Mouse (Mus musculus): ENCODE data around the gene Rpl41.

Gene Rpl41

DNA sequence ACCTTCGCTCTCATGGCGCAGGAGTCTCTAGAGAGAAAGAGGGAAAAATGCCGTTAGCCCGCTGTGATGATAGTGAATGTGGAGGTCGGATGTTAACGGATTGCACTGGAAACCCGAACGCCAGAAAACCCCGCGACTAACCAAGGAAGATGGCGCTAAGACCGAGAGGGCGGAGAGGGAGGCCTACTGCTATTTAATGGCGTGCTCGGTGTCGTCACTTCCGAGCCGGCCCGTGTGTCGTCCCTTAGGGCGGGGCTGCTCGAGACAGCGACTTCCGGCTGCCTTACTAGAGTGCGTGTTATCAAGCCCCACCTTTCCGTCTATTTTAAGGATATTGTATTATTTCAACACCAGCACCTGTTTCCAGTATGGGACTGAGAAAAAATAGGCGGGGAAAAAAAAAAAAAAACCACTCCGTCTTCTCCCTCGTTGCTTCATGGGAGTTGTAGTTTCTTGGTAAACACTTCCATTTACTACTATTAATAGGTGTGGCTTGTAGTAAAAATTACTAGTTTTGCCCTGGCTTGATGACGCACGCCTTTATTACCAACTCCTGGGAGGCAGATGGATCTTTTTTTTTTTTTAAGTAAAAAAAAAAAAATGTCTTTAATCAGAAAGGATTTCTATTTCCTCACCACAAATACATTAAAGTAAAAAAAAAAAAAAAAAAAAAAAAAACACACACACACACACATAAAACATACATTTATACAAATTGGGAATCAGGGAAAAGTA lies at the start of gene Rpl41:
Gene Rpl41 (minus strand): TSS at position 359 of the 735 bp plus-strand sequence.
- DNase-seq = peak; percentile 94 to 97

DNA sequence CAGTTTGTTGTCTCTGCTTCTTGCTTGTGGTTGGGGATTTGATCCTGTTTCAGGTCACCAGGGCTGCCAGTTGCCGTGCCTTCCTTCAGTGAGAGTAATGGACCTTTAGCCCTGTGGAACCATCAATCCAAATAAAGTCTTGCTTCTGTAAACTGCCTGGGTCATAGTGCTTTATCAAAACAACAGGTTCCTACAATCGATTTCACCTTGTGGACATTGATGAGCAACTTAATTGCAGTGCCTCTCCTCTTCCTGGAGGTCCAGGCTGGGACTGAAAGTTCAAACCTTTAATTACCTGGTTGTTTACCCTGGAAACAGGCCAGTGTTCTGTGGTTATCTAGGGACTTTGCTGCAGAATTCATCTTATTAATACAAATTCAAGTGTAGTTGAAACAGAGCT lies 49.4 kb upstream of the Rpl41 start:
- DNase-seq = no peak

DNA sequence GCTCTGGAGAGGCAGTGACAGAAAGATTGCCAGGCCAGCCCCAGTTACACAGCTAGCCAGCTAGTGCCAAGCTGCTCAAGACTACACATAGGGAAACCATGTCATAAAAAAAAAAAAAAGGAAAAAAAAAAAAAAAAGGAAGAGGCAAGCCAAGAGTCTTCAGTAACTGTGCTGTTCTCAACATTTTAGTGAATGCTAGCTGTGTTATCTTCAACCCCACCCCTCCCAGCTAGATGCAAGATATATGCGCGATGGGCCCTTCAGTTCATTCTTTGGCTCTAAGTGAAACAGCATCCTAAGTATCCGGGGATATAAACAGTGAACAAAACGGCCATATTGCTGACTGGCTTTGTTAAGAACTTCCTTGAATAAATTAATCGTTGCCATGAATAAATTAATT lies 43.7 kb upstream of the Rpl41 start:
- DNase-seq = no peak

DNA sequence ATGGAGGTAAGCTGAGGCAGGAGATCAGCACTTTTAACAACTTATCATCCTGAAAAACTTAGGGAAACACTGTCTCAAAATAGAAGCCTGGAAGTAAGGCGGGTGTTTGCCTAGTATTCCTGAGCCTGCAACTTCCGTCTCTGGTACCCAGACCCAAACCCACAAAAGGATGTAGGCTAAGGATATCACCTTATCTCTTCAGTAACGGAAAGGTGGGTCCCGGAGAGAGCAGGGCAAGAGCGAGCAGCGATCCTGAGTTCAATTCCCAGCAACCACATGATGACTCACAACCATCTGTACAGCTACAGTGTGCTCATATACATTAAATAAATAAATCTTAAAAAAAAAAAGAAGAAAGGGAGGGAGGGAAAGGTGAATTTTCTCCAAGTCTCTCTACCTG lies 42.3 kb upstream of the Rpl41 start:
- DNase-seq = no peak

DNA sequence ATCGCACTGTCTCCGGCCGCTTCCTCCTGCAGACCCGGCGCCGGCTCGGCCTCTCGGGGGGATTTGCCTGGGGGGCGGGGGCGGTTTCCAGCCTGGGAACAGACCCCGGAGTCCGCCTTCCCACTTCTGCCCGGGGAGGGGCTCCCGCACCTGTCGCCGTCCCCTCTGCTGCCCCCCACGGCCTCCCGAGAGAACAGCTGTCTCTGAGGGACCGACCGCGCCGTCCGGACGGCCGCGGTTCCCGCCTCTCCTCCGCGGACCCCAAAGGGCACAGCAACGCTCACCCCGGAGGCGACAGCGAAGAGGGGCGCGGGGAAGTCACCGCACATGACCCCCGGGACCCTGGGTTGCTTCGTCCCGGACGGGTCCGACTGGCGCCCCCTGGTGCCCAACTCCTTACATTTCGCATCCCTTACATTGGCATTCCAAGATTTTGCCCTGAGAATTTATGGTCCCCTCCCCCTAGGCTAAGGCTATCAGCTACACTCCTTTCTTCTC lies 41.1 kb upstream of the Rpl41 start:
- peak; percentile 69 to 91 for DNase-seq

DNA sequence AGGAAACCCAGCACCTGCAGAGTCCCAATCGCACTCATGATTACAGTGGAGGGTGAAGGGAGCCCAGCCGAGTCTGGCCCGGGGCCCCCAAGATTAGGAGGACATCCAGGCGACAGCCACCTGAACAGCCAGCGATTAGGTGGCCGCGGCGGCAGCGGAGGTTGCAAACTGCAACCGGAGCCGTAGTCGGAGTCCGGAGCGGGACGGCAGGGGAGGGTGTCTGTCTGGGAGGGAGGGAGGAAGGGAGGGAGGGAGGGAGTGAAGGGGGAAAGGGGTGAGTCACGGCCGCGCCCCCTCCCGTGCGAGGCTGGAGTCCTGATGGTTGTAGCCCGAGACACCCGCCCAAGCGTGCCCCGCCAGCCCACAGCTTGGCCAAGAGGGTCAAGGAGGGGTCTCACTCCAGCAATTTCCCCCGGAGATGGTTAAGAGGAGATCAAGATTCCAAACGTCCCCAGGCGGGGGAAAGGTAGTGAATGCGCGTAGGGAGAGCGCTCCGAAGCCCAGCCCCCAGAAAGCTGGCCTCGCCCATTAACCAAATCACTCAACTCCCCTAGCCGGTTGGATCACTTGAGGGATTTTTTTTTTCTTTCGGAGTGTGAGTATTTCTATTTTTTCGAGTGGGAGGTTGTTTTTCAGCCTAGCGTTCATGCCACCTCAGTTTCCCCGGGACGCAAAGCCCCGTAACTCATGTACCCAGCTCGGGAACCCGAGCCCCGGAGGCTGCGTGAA lies 40.5 kb upstream of the Rpl41 start, which contains the start of gene Erbb3:
Gene Erbb3 (minus strand): TSS at position 189 of the 729 bp plus-strand sequence.
- peak; percentile 80 to 85 for DNase-seq

DNA sequence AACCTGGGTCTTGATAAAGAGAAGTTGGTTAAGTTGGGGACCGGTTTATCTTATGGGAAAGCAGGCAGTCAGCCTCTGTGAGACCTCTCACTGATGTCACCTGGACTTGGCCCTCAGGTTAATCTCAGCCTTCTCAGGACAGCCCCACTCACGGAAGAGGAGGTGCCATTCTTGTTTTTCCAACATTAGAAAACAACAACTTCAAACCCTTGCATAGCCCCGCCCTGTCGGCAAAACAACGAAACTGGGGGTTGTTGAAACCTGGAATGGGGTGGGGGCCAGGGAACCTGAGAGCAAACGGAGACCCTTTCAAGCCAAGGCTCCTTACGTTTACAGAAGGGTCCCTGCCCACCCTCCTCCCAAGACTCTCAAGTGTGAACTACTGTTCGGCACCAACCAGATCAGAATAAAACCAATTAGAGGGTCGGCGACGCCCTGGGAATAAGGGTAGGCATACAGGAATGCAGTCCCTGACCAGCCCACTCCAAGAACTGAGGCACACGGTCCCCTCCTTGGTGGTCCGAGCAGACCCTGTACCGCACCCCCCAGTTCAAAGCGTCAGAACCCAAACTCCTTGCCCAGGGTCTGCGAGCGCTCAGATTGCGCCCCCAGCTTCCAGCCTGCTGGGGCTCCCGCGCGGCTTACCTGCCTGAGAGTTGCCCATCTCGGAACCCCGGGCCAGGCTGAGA lies 39.8 kb upstream of the Rpl41 start:
- DNase-seq = peak; percentile 78 to 83

DNA sequence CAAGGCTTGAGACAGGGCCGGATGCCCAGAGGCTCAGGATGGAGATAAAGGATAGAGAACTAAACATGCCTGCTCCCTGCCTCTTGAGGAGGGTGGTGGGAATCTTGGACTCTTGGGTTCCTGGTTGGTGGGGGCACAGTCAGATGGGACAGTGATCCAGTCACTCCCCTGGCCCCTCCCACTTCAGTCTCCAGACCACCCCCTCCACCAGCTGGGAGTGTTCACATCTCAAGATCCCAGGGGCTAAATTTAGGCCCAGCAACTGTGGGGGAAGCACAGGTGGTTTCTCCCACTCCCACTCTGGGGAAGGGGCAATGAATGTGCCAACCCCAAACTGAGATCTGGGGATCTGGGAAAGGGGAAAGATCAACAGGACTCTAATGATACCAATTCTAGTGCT lies 39.0 kb upstream of the Rpl41 start:
- DNase-seq = peak in 1 of 2 experiments; percentile 48

DNA sequence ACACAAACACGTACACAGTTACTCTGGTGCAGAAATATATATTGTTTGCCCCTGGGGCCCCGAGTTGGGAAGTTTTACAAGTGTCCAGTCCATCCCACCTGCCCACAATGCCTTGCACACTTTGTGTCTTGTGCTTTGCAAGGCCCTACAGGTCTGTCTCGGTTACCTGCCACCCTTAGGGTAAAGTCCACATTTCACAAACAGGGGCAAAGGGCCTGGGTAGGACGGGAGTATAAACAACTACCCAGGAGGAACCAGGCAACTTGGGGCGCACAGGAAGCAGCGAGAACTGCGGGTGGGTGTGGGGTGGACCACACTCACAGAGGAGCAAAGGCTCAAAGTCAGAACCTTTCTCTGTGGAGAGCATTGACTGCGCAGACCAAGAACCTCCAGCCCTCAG lies 38.6 kb upstream of the Rpl41 start:
- peak; percentile 80 to 88 for DNase-seq

DNA sequence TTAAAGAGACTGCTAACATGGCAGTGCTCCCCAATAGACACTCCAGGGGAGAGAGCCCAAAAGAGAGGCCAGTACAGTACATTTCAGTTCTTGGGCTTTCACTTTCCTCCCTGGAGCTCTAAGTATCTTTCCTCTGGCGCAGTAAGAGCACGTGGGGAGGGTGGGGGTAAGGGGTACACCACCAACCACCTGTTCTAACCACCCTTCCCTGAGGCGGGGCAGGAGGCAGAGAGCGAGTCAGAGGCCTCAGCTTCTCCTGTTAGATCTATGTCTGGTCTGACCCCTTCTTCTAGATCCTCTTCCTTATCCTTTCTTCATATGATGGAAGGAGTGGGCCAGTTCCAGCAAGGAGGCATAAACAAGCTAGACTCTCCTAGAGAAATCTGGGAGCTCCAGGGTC lies 38.0 kb upstream of the Rpl41 start:
- no peak for DNase-seq

DNA sequence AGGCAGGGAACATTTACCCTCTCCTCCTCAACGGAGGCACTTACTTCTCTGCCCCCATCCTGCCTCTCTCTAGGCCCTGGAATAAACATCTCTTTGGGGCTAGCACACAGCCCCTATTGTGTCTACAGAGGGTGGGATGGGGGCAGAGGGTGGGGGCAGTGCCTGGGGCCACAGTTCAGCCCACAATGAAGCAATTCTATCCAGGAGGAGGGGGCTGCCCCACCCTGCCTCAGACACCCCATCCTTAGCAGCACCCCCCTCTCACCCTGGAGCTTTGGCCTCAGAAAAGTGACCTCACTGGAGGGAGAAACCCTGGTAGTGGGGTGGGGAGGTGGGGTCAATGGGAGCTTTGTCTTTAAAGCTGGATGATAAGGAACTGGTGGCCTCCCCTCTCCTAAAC lies 37.4 kb upstream of the Rpl41 start:
- DNase-seq = no peak

DNA sequence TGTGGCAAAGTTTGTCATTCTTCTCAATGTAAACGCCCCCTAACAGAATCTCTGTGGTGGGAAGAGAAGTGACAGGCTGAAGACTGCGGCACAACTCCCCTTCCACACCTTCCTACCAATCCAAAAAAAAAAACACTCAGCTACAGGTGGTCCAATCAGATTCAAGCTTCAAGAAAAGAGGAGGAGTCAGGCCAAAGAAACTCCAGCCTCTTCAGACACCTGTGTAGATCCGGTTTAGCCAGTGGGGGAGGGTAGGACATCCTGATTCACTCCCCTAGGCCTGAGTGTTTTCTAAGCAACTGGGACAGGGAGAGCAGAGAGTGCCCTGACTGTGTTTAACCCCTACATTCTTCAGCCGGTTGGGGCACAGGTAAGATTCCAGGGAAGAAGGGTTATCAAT lies 35.3 kb upstream of the Rpl41 start:
- peak; percentile 72 to 78 for DNase-seq

DNA sequence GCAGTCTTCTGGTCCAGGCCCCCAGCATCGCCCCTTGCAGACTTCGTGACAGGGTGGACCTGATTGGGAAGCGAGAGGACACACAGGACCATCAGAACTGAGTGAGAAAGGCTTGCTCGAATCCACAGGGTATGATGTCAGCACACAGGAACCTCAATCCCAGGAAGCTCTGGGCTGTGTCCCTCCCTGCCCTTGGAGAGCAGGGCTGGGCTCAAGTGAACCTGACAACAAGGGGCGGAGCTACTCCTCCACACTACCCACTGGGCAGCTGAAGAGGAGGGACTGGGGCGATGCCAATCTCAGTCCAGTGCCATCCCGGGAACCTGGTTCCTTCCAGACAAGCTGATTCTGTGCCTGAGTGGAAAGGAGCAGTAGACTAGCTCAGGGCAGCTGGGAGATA lies 34.5 kb upstream of the Rpl41 start:
- peak; percentile 90 to 95 for DNase-seq

DNA sequence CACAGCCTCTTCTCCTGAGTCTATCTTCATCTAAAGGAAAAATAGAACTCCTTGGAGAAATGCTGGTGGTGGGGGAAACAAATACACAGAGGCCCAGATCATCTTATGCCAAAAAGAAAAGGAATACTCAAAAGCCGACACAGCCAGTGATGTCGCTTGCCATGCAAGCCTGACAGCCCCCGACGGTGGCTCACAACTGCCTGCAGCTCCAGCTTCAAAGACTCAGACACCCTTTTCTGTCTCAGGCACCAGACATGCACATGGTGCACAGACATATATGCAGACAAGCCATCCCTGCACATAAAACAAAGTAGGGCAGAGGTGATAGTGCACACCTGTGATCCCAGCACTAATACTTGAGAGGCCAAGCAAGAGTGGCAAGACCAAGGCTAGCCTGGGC lies 30.6 kb upstream of the Rpl41 start:
- no peak for DNase-seq

DNA sequence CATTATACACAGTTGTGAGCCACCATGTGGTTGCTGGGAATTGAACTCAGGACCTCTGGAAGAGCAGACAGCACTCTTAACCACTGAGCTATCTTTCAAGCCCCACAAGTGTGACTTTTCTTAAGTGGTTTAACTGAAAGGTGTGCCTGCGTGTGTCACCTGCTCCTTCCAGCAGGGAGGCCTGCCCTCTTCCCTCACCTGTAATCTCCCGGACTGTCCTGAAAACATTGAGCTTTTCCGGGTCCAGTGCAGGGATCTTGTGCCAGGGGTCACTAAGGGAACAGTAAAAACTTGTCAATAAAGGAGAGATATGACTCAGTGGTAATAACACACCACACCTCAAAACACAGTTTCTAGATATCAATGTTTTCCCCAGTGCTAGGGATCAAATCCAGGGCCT lies 30.2 kb upstream of the Rpl41 start:
- DNase-seq = no peak

DNA sequence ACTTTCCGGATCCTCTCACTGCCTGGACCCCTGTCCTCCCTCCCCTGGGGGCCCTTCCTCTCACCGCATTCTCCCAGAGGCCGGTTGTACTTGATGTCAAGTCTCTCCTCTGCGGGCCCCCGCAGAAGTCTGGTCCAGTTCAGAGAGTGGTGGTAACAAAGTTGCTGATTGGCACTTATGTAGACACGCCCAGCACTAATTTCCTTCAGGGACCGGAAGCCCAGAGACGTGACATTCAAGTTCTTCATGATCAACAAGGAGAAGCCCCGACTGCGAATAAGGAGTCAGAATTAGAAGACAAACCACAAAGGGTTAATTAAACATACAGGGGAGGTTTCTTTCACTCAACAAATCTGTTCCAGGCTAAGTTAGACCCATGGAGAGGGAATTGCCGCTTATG lies 29.2 kb upstream of the Rpl41 start:
- DNase-seq = no peak

DNA sequence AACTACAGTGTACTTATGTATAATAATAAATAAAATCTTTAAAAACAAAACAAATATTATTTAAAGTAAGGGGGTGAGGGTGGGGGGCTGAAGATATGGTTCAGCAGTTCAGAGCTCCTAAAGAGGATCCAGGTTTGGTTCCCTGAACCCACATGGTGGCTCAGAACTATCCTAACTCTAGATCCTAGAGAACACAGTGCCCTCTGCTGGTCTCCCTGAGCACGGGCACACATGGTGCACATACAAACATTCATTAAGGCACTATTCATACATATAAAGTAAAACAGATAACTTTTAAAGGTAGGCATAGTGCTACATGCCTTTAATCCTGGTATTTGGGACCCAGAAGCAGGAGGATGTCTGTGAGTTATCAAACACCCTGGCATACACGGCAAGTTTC lies 26.0 kb upstream of the Rpl41 start:
- DNase-seq = peak in 1 of 2 experiments; percentile 61

DNA sequence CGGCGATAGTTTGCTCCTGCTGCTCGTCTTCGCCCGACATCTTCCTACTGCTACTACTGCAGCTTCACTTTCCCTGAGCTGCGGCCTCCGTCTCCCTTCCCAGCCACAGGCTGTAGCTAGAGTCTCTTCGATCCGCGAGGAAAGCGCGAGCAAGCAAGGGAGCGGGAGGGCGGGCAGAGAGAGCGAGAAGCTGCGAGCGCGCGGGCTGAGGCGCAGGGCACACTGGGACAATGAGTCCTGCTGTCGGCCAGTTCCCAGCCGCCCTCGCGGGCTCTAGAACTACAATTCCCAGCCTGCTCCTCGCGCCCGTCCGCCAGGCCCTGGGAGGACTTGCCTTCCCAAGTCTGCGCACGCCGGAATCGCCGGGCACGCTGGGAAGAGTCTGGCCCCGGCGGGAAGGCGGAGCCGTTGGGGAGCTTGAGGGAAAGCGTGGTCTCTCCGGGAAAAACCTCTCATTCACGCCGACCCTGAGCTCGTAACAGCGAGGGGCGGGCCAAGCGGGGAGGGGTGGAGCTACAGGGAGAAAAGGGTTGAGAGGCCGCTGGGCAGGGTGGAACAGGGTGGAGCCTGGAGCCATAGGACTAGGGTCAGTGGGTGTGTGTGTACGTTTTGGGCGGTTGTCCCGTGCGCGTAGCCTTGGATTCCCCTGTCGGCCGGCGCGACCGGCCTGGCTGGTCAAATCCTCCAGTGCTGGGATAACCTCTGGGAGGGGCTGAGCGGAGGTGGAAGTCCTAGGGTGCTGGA lies 16.9 kb upstream of the Rpl41 start, which contains the start of gene Pa2g4:
Gene Pa2g4 (minus strand): TSS at position 200 of the 744 bp plus-strand sequence.
- peak; percentile 98 to 99 for DNase-seq

DNA sequence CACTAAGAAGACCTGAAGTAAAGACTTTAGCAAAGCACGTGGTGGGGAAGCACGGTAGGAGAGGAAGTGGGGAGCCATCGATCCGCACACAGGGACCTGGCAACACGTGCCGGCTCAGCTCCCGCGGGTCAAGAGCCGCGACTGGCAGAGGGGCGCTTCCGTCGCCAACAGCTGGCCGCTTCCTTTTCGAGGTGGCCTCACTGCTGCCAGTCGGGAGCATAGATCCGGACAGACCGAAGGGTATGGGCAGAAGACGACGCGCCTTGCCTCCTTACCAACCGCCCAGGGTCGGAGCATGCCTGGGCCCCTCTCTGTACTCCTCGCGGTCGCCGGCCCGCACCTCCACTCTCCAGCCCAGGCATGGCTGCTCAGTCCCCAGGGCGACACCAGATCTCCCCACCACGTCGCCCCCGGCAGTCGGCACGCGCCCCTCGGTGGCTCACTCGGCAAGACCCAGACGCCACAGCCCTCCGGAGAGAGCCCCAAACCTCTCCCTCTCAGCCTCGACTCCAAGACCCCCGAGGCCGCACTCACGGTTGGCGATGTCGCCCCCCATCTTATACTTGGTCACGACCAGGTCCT lies 16.2 kb upstream of the Rpl41 start:
- peak in 1 of 2 experiments; percentile 46 for DNase-seq

DNA sequence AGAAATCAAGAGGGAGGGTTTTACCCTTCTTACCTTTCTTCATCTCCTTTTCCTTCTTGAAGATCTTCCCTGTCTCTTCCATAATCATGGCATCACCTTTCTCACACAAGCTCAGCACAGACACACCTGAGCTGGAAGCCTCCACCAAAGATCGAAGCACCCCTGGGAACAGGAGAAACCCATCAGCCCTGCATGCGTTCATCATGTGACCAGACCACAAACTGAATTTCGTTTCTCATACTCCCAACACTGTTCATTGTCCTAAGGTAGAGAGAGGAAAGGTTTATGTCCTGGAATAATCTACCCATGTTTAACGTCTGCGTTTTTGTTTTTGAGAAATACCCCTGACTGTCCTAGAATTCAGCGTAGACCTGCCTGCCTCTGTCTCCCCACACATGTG lies 14.4 kb upstream of the Rpl41 start:
- DNase-seq = no peak

DNA sequence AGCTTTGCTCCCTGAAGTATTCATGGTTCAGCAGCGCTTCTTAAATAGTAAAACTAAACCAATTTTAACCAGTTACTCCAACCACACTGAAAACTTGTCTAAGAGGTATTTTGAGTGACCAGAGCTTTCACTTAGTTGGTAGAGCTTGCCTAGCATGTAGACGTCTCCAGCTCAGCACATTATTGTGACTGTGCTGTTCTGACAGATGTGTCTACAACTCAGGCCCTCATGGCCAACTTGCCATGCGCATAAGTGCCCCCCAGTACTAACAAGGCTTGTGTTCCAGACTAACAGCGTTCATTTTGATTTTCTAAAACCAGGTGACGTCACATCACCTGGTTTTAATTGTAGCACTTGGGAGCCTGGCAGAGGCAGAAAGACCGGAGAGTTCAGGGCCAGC lies 7.9 kb upstream of the Rpl41 start:
- DNase-seq = no peak

DNA sequence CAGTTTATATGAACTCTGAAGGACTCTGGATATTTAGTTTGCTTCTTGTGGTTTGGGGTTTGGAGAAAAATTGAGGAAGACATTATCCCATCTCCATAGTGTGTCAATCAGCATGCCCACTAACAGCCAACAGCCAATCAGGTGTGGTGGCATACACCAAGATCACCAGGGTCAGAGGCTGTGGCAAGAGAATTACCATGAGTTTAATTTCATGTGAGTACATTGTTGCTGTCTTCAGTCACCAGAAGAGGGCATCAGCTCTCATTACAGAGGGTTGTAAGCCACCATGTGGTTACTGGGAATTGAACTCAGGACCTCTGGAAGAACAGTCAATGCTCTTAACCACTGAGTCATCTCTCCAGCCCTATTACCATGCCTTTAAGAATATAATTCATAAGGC lies 7.2 kb upstream of the Rpl41 start:
- no peak for DNase-seq

Data from kidney, postnatal 36 days (tissue).